Mouse (Mus musculus) hindlimb bud, embryonic 11.5 days (tissue): ENCODE measurements at regions not wholly inside any gene's neighbourhood (a gene's known extent, or its start where the extent isn't known, plus 50 kb on each side); places are given as distances from the start of the nearest gene placed in this dataset.

Experiments used
- DNase-seq: peaks from one replicate; pipeline ENCODE4 v3.0.0-alpha.2; 2012; ENCODE audit warnings: low read depth, low spot score; ENCODE audit errors: extremely low spot score

GRCm38 (mm10) chr1:47097084-47097996 lies 204.7 kb upstream of the Slc39a10 start:
- DNase-seq, result no peak

DNA sequence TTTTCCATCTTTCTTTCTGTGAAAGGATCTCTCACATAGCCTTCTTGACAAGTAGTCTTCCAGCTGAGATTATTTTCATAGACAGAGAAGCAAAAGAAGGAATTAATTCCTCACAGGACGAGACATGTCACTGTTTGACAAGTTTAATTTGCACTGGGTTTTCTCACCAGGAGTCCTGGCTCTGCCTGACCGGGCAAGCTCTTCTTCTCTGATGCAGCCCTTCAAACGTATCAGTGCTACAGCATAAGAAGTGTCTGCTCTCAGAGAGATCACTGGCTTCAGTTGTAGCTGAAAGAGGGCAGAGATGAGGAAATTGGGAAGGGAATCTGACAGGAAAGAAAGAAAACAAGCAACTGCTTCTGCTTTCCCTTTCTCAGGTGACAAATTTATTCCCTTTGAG lies 201.8 kb upstream of the Slc39a10 start:
- DNase-seq, result no peak

DNA sequence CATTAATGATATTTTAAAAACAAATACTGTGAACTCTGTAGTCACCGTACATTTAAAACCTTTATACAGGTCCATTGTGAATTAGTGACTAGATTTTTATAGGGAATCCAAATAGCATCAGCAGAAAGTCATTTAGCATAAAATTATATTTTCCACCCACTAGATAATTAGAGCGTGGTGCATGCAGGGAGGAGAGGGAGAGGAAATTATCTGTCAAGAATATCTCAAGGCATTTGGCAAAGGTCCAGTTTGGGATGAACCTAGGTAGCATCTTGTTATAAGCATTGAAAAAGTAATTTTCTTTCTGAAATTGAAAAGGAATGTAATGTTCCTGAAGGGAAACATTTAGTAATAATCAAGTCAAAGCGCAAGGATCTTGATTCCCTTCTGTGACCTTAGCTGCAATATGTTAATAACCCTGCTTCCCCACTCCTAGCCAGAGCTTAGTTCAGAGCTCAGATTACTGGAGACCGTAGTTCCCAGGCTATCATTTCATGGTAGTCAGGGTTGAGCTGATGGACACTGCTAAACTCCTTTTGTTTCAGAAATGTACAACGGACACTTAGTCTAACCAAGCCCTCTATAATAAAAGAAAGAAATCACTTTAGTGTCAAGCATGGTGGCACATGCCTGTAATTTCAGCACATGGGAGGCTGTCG lies 200.8 kb upstream of the Slc39a10 start:
- DNase-seq, result no peak

GRCm38 (mm10) chr1:47076423-47076822 lies 183.8 kb upstream of the Slc39a10 start:
- no peak for DNase-seq

- DNase-seq, result no peak
Measured at GRCm38 (mm10) chr1:47058149-47058548, 165.5 kb upstream of the Slc39a10 start.

DNA sequence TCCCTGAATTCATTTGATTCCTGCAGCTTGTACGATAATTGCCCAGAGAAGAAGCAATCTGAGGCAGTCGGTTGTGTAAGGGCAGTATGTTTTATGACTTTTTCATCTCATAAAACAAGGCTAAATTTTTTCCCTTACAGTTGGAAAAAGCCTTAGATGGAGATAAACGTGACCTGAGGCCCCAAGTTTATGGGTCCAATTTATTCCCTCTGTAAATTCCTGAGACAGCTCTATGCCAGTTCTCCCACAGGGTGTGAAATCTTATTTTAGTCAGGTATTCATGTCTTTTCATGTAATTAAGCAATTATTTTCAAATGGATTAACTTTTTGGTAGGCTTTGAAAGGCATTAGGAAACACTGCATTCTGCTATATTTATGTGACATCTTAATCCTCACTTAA lies 164.7 kb upstream of the Slc39a10 start:
- no peak for DNase-seq

GRCm38 (mm10) chr1:47051109-47051508 lies 158.5 kb upstream of the Slc39a10 start:
- no peak for DNase-seq

DNA sequence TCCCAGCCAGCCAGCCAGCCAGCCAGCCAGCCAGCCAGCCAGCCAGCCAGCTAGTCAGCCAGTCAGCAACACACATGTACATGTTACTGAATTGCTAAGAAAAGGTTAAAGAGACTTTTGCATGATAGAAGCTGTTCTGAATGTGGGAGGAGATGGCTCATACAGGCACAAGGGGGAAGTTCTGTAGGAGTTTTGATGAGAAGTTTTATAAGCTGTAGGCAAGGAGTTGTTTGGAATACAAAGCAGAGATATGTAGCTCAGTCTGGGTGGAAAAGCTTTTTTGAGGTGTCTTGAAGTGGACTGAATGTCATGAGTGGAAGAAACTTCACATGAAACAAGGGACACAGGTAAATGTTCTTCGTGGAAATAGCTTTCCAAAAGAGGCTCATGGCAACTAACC lies 157.8 kb upstream of the Slc39a10 start:
- DNase-seq, result no peak

DNA sequence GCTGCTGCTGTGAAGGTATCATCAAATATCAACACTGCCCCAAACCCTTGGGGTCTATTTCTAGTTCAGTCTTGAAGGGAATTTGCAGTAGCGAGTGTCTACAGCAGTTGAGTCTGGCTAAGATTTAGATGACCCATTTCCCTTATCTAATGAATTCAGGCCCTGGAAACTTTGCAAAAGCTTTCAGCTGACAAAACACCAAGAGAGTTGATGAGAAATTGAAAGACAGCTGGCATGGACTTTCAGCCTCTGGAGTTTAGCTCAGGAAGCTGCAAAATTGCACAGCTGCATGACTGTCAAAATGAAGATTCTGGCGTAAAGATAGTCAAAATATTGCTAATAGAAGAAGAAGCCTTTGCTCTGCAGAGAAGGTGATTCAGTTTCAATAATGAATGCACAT lies 144.9 kb upstream of the Slc39a10 start:
- DNase-seq, result no peak

DNA sequence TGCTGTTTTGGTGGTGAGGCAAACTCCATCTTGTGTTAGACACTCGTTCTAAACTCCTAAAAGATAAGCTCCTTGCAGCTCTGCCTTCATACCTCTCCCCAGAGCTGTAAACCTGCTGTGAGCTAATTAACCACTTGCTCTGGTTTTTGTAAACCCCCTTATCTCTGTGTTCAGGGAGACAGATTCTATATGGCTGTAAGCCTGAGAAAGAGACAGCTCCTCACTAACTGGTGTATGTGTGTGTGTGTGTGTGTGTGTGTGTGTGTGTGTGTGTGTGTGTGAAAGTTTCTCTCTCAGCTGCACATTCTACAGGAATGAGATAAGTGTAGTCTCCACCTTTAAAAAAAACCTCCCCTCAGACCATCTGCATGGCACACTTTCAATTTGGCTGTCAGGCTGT lies 126.7 kb upstream of the Slc39a10 start:
- no peak for DNase-seq

DNA sequence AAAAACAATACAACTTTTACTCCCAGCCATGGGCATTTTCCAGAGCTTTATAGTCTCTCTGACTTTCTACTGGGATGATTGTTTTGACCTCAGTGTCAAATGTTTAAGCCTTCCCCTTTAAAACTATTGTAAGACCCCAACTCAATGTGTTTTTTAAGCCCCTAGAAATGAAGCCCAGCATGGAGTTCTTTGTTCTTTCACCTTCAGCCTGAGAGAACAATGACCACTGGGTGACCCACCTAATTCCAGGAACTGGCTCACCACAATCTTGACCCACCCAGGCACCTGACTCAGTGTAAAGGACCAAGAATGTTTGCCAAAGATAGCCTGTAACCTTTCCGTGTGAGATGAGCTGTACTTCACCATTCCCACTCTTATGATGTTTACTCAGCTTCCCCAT lies 121.9 kb upstream of the Slc39a10 start:
- no peak for DNase-seq

DNA sequence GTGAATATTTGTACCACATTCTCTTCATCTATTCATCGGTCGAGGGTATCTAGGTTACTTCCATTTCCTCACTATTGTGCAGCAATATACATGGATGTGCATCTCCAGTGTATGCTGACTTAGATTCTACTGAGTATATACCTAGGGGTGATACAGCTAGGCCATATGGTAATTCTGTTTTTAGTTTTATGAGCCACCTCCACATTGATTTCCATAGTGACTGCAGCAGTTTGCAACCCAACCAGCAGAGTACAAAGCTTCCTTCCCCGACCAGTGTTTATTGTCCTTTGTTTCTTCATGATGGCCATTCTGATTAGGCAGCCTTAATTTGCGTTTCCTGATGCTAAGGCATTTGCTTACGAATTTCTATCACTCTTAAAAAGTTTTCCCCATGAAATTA lies 111.1 kb upstream of the Slc39a10 start:
- DNase-seq, result no peak

DNA sequence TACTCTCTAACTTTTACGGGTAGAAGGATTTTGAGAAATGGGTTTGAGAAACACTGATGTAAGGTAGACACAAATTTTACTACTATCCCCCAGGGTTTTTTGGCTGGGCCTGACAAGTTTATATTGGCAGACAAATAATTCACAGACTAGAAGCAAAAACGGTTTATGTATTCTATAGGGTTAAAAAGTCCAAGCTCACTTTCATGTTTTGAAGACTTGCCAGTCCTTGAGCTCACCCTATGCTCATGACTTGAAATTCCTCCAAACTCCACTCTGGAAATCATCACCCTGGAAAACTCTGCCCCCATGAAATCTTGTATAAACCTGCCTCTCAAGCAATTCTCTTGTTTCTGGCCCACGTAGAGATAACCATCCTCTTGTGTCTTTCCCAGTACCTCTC lies 106.7 kb upstream of the Slc39a10 start:
- no peak for DNase-seq

GRCm38 (mm10) chr1:46985978-46986377 lies 93.3 kb upstream of the Slc39a10 start:
- DNase-seq, result no peak

GRCm38 (mm10) chr1:46983093-46983492 lies 90.4 kb upstream of the Slc39a10 start:
- DNase-seq, result no peak

GRCm38 (mm10) chr1:46970470-46970869 lies 77.8 kb upstream of the Slc39a10 start:
- no peak for DNase-seq

DNA sequence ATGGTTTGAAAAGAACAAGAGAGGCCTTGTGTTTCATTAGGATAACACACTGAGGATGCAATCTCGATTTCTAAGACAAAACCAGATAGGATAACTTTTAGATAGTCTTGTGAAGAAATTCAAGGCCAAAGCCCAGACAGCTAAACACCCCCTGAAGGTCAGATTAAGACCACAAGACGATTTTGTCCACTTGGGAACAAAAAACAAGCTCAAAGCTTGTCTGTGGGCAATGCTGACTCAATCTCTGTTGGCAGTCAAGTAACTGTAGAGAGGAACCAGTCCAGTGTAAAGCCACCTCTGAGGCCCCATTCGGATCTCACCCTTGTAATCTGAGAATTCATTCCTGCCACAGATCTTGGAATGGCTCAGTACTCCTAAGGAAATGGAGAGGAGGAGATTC lies 75.7 kb upstream of the Slc39a10 start:
- DNase-seq, result no peak

DNA sequence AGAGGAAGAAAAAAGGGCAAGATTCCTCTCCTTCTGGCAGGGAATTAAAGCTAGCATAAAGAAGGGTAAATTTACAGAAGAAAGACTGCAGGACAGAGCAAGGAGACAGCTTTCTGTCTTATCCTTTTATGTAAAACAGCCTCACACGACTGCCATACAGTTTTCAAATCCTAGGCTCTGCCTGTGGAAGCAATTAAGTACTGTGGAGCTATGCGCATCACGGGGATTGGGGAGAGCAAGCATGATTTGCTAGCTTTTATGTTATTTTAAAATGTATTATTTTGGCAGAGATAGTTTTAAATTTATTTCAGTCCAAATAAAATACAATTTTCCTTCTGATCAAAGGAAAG lies 74.2 kb upstream of the Slc39a10 start:
- DNase-seq, result no peak

DNA sequence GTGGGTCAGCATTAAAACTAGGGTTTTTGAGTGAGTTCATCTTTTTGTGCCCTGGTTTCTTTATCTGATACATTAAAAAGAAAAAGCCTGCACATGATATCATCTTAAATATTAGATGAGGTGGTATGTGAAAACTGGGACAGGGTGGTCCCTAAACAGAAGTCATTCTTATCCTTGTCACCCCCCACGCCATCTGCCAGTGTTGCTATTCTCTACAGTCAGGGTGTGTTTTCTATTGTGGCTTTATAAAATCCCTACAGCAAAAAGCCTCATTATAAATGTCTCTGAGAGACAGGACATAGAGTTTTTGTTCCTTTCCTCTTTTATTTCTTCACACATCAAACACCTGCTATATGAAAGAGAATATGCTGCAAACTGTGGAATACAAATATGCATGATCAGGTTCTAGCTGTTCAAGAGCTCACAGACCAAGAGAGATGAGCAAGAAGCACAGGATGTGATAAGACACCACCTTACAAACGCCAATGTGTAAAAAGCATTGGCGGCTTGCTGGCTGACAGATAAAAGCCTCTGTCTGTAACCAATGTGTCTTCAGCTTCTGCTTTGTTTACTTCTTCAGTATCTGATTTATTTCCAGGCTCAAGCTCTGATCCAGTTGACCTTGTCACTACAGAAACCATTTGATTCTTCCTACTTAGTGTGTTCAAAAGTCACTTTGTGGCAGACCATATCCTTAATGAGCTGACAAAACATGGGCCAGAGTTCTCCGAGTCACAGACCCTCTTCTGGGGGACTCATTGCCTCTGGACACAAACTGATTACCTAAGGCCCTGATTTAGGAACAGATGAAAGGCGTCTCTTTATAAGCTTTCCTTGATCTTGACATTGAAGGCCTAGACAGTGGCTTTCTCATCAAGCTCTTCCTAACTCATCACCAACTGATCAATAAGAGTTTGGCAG lies 73.6 kb upstream of the Slc39a10 start:
- DNase-seq, result no peak

DNA sequence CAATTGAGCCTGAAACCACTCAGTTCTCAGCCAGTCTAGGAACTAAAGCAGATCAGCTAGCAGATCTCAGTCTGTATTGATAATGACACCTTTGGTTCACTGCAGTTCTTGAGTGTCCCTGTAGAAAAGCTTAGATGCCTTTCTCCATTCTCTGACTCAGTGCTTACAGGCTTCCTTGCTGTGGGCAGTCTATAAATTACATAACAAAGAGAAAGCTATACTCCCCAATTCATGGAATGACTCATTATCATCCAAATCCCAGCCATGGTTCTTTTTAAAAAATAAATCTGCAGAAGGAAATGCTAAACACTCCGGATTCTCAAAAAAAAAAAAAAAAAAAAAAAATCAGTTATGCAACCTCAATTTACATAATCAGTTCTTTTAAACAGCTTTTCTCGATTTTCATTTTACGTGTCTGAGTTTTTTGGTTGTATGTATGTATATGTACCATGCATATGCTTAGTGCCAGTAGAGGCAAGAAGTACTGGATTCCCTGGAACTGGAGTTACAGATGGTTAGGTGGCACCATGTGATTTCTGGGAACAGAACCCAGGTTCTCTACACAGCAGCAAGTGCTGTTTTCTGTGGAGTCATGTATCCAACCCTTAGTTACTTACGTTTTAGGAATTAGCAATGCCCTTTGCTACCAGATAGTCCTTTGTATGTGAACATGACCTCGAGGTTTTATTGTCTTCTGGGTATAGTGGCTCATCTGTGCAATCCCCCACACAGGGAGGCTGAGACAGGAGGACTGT lies 71.5 kb upstream of the Slc39a10 start:
- DNase-seq, result no peak
